Mouse (Mus musculus): ENCODE results near the gene Scyl1. TPM values are rescaled to one million over a fixed set of nuclear protein-coding genes. Genes with fewer than 3 reads are reported as not detected.
A peak's percentile ranks its signal among the peaks of the same experiment; 100 is the strongest.
"Not testable (repeated sequence)": the region's sequence is repeated elsewhere in the genome, so short reads cannot be mapped to it uniquely, and the experiment has no call there.

Scyl1 gene
- polyA plus RNA-seq, 1 experiment from 2014 or later, result 86.3 TPM

DNA sequence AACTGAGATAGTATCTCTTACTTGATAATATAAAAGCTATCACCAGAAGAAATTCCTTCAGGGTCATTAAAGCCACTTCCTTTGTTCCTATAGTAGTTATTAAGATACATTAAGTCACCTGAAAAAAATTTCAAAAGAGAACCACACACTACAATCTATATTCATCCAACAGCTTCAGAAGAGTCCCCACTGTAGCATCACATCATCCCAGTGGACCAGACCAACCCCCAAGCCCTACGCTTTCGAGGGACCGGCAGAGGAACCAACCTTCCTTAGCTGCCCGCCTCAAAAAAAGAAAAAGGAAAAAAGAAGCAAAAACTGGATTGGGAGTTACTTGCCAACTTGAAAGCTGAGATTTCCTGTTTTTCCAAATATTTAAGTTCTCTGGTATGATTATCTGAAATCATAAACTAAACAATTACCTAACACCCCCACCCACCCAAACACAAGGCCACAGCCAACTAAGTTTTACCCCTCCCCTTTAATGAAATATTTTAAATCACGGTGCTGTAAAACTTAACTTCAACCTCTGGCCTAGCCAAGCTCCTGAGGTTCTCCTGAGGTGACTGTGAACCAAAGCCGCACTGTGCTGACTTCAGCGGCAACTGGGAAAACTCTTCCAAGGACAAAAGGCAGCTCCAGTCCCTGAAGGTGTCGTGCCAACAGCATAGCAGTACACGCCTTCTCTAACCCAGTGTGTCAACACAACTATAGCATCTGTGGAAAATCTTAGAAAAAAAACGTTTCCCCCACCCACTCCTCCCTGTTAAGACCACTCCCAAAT is 28.5 kb upstream of the Scyl1 start:
- Histone ChIP-seq H3K27me3 (ENCODE audit: control insufficient read depth, insufficient read depth, low read depth, low read length) (no peaks in the 10 kb centered on the region), H3K36me3 (ENCODE audit: control insufficient read depth, insufficient read depth, low read length) (peaks cover 16% of the 10 kb centered on the region), H3K4me3 (ENCODE audit: low read depth, low read length) (peak overlapping the region; percentile 61), H3K4me2 (ENCODE audit: low read length) (peak overlapping the region; percentile 79), H3K4me1 (ENCODE audit: control insufficient read depth, insufficient read depth, low read length) (peaks cover 34% of the 10 kb centered on the region), H3K9ac (ENCODE audit: low read depth, low read length) (peak overlapping the region; percentile 74), H3K9me3 (replicated peaks; ENCODE audit: control insufficient read depth, low read length, poor library complexity, severe bottlenecking) (no peaks in the 10 kb centered on the region), H3K27ac (ENCODE audit: low read length) (peak overlapping the region; percentile 83)
- no peak for ATAC-seq
- WGBS, result 0% methylated on average over 10 of the region's 10 CpGs

- ATAC-seq, result no peak
- Histone ChIP-seq H3K27ac (ENCODE audit: low read length) (0 out of 2 replicates have a peak overlapping the region, but pooled peaks have one; percentile 10), H3K4me2 (ENCODE audit: low read length) (peak overlapping the region; percentile 79), H3K4me1 (ENCODE audit: control insufficient read depth, insufficient read depth, low read length) (peaks cover 32% of the 10 kb centered on the region), H3K9ac (ENCODE audit: low read depth, low read length) (peak overlapping the region; percentile 69), H3K27me3 (ENCODE audit: control insufficient read depth, insufficient read depth, low read depth, low read length) (no peaks in the 10 kb centered on the region), H3K36me3 (ENCODE audit: control insufficient read depth, insufficient read depth, low read length) (peaks cover 17% of the 10 kb centered on the region), H3K4me3 (ENCODE audit: low read depth, low read length) (peak overlapping the region; percentile 61), H3K9me3 (replicated peaks; ENCODE audit: control insufficient read depth, low read length, poor library complexity, severe bottlenecking) (no peaks in the 10 kb centered on the region)
- WGBS, result 0% methylated on average over 7 of the region's 7 CpGs
Observed at GRCm38 (mm10) chr19:5798700-5799479, 27.7 kb upstream of the Scyl1 start.

DNA sequence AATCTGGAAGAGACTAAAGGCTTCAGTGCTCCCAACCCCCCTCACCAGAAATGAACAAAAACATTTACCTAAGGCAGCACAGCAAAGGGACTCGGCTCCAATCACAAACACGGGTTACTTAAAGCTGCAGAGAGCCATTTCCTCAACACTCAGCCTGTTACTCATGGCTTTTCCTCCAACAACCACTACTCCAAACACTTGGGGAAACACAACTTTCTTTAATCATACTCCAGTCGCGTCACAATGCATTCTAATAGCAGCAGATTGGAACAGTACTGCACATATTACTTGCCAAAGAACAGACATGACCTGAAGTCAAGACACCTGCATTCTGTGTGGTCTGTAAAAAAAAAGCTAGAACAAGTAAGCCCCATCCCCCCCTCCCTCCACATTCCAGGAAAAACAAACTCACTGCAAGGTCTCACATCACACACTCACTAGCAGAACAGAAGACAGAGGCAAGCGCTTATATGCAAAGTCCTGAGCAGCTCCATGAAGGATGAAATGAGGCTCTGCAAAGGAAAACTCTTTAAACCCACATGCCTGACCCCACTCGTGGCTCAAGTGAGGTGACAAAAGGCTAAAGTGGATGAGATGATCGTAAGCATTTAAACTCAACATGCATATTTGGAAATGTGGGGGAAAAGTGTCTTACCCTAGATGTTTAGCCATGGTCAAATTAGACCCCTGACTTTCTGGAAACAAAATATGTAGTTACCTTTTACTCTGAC is 26.3 kb upstream of the Scyl1 start:
- Histone ChIP-seq H3K4me1 (ENCODE audit: control insufficient read depth, insufficient read depth, low read length) (peaks cover 33% of the 10 kb centered on the region), H3K9me3 (replicated peaks; ENCODE audit: control insufficient read depth, low read length, poor library complexity, severe bottlenecking) (no peaks in the 10 kb centered on the region), H3K4me3 (ENCODE audit: low read depth, low read length) (peak overlapping the region; percentile 61), H3K4me2 (ENCODE audit: low read length) (peak overlapping the region; percentile 79), H3K9ac (ENCODE audit: low read depth, low read length) (peak overlapping the region; percentile 60), H3K27ac (ENCODE audit: low read length) (no peak overlapping the region; the same call in 1 of the 2 replicates), H3K27me3 (ENCODE audit: control insufficient read depth, insufficient read depth, low read depth, low read length) (no peaks in the 10 kb centered on the region), H3K36me3 (ENCODE audit: control insufficient read depth, insufficient read depth, low read length) (peaks cover 17% of the 10 kb centered on the region)
- no peak for ATAC-seq
- WGBS, result 9% methylated on average over 7 of the region's 7 CpGs

- H3K27ac ChIP-seq (ENCODE audit: low read length), result peak overlapping the region; percentile 34; the same call in 1 of the 2 replicates
- 51% methylated on average over 7 of the region's 7 CpGs for WGBS
- H3K9ac ChIP-seq (ENCODE audit: low read depth, low read length), result peak overlapping the region; percentile 60
- peak overlapping the region; percentile 61 for H3K4me3 ChIP-seq (ENCODE audit: low read depth, low read length)
- peak overlapping the region; percentile 79 for H3K4me2 ChIP-seq (ENCODE audit: low read length)
- no peak for ATAC-seq
- H3K4me1 ChIP-seq (ENCODE audit: control insufficient read depth, insufficient read depth, low read length), result peaks cover 33% of the 10 kb centered on the region
- H3K9me3 ChIP-seq (replicated peaks; ENCODE audit: control insufficient read depth, low read length, poor library complexity, severe bottlenecking), result no peaks in the 10 kb centered on the region
- peaks cover 17% of the 10 kb centered on the region for H3K36me3 ChIP-seq (ENCODE audit: control insufficient read depth, insufficient read depth, low read length)
- no peaks in the 10 kb centered on the region for H3K27me3 ChIP-seq (ENCODE audit: control insufficient read depth, insufficient read depth, low read depth, low read length)
Observed at GRCm38 (mm10) chr19:5796573-5797111, 25.4 kb upstream of the Scyl1 start.

- H3K4me2 ChIP-seq (ENCODE audit: low read length), result peak overlapping the region; percentile 79
- ATAC-seq, result no peak
- 63% methylated on average over 11 of the region's 11 CpGs for WGBS
Observed at GRCm38 (mm10) chr19:5795668-5796572, 24.7 kb upstream of the Scyl1 start.

DNA sequence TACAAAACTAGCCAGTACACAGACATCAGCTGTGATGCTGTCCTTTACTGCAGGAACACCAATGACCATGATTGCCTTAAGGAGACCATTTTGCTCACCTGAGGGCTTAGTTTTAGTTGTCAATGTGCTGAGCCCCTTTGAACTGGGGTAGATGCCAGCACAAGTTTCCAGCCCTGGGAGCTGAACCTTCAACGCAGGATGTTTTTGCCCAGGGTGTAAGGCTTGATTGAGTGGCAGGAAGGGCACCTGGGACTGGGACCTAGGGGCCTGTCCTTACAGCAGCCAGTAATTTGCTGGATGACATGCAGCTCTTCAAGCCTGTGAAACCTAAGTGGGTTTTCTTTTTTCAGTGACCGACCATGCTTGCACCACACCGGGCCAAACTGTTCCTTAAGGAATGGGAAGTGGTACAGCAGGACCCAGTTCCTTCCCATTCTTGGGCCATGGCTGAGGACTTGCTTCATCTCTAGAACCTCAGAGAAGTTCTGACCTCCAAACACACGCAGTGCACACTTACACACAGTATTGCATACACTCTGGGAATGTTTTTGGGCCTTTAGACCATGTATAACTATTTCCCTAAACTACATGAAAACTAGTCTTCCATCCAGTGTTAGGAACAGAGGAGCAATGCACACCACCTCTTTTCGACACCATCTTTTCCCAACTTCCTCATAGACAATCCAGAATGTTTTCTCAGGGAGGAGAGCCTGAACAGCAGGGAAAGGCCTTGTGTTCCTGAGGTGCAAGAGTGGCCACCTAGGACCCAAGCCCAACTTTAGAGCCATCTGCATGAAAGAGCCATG is 23.8 kb upstream of the Scyl1 start:
- Histone ChIP-seq H3K4me1 (ENCODE audit: control insufficient read depth, insufficient read depth, low read length) (peaks cover 33% of the 10 kb centered on the region), H3K27ac (ENCODE audit: low read length) (no peak overlapping the region; the same call in 1 of the 2 replicates), H3K36me3 (ENCODE audit: control insufficient read depth, insufficient read depth, low read length) (peaks cover 17% of the 10 kb centered on the region), H3K9ac (ENCODE audit: low read depth, low read length) (peak overlapping the region; percentile 50), H3K9me3 (replicated peaks; ENCODE audit: control insufficient read depth, low read length, poor library complexity, severe bottlenecking) (no peaks in the 10 kb centered on the region), H3K4me3 (ENCODE audit: low read depth, low read length) (peak overlapping the region; percentile 61; the same call in 1 of the 2 replicates), H3K4me2 (ENCODE audit: low read length) (peak overlapping the region; percentile 79), H3K27me3 (ENCODE audit: control insufficient read depth, insufficient read depth, low read depth, low read length) (no peaks in the 10 kb centered on the region)
- no peak for ATAC-seq
- WGBS, result 43% methylated on average over 5 of the region's 5 CpGs

More at GRCm38 (mm10) chr19:5795668-5796572, 24.7 kb upstream of the Scyl1 start:
- no peak overlapping the region for H3K27ac ChIP-seq (ENCODE audit: low read length)
- H3K27me3 ChIP-seq (ENCODE audit: control insufficient read depth, insufficient read depth, low read depth, low read length), result no peaks in the 10 kb centered on the region
- H3K9ac ChIP-seq (ENCODE audit: low read depth, low read length), result peak overlapping the region; percentile 60
- no peaks in the 10 kb centered on the region for H3K9me3 ChIP-seq (replicated peaks; ENCODE audit: control insufficient read depth, low read length, poor library complexity, severe bottlenecking)
- H3K4me1 ChIP-seq (ENCODE audit: control insufficient read depth, insufficient read depth, low read length), result peaks cover 33% of the 10 kb centered on the region
- H3K4me3 ChIP-seq (ENCODE audit: low read depth, low read length), result peak overlapping the region; percentile 61
- H3K36me3 ChIP-seq (ENCODE audit: control insufficient read depth, insufficient read depth, low read length), result peaks cover 17% of the 10 kb centered on the region

DNA sequence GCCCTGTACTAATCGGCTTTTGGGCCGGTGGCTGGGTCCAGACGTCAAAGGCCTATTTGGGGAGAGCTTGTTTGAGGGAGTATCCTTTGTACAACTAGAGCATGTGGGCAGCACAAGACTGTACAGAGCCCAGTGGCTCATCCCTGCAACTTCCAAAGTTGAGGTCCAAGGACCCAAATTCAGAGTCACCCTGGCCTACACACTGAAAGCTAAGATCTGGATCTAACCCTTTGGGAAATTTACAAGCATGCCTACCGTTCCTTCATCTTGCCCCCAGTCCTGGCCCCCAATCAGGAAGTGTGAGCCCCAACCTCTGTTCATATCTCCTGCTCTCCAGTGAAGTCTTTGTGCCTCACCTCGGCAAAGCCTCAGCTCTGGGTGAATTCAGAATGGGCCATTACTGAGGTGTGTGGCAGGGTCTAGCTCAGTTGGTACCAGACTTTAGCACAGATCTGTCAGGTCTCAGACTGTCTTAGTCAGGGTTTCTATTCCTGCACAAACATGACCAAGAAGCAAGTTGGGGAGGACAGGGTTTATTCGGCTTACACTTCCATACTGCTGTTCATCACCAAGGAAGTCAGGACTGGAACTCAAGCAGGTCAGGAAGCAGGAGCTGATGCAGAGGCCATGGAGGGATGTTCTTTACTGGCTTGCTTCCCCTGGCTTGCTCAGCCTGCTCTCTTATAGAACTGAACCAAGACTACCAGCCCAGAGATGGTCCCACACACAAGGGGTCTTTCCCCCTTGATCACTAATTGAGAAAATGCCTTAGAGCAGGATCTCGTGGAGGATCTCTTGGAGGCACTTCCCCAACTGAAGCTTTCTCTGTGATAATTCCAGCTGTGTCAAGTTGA is 22.9 kb upstream of the Scyl1 start:
- Histone ChIP-seq H3K4me1 (ENCODE audit: control insufficient read depth, insufficient read depth, low read length) (peaks cover 33% of the 10 kb centered on the region), H3K4me2 (ENCODE audit: low read length) (peak overlapping the region; percentile 79), H3K36me3 (ENCODE audit: control insufficient read depth, insufficient read depth, low read length) (peaks cover 17% of the 10 kb centered on the region), H3K27ac (ENCODE audit: low read length) (peak overlapping the region; percentile 35)
- not testable (repeated sequence) for H3K9me3 ChIP-seq (replicated peaks; ENCODE audit: control insufficient read depth, low read length, poor library complexity, severe bottlenecking); H3K27me3 ChIP-seq (ENCODE audit: control insufficient read depth, insufficient read depth, low read depth, low read length); H3K9ac ChIP-seq (ENCODE audit: low read depth, low read length); H3K4me3 ChIP-seq (ENCODE audit: low read depth, low read length)
- 32% methylated on average over 7 of the region's 7 CpGs for WGBS
- ATAC-seq, result peak; percentile 37; the same call in 1 of the 2 replicates

Measured in midbrain, embryonic 16.5 days (tissue).